Mouse (Mus musculus) megakaryocyte progenitor cell, adult 5-6 weeks (primary cell): ENCODE data around the gene Tbc1d2. TPM values are rescaled to one million over a fixed set of nuclear protein-coding genes. Genes with fewer than 3 reads are reported as not detected.
"Not testable (repeated sequence)": the region's sequence is repeated elsewhere in the genome, so short reads cannot be mapped to it uniquely, and the experiment has no call there.

Source experiments
- ATAC-seq: replicated peaks from 2 replicates; pipeline ENCODE4 v1.8.0; 2016; ENCODE audit warnings: mild to moderate bottlenecking, moderate TSS enrichment, inconsistent platforms; ENCODE audit not compliant: poor library complexity
- total RNA-seq, 2 experiments: library from RNA; stranded (forward) in 1 of 2; stranded (reverse) in 1 of 2; fragments of 157-497, 149-512 nt in 1 of 2; fragments of 200-1000 nt in 1 of 2; gene quantifications; 2 replicates each; pipeline versions ENCODE4 v1.2.3 to v1.2.4; 2015 to 2017

Gene Tbc1d2
- total RNA-seq, 2 experiments from 2014 or later: 6.1 to 8.2 TPM

DNA sequence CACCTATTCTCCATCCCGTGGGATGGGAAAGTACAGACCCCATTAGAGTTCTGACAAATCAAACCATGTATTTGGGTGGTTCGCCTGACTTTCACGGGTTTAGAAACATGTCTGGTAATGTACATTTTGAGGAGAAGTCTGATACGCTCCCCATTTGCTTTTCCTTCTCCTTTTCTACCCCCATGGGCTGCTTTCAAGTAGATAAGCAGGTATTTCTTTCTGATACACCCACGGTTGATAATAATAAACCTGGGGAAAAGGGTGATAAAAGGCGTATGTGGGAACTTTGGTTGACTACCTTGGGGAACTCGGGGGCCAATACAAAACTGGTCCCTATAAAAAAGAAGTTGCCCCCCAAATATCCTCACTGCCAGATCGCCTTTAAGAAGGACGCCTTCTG is 68.0 kb downstream of the Tbc1d2 start:
- ATAC-seq: not testable (repeated sequence)

DNA sequence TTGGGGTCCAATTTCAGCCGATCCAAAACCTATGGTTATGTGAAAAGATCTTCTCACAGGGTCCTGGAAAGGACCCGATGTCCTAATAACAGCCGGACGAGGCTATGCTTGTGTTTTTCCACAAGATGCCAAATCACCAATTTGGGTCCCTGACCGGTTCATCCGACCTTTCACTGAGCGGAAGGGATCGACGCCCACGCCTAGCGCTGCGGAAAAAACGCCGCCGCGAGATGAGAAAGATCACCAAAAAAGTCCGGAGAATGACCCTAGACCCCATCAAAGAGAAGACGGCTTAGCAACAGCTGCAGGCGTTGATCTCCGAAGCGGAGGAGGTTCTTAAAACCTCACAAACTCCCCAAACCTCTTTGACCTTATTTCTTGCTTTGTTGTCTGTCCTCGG is 68.4 kb downstream of the Tbc1d2 start:
- ATAC-seq: not testable (repeated sequence)

DNA sequence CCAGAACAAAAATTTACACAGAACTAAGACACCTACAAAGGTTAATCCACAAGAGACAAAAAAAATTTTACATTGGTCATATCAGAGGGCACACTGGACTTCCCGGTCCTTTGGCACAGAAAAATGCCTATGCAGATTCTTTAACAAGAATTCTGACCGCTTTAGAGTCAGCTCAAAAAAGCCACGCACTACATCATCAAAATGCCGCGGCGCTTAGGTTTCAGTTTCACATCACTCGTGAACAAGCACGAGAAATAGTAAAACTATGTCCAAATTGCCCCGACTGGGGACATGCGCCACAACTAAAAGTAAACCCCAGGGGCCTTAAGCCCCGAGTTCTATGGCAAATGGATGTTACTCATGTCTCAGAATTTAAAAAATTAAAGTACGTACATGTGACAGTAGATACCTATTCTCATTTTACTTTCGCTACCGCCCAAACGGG is 69.2 kb downstream of the Tbc1d2 start:
- not testable (repeated sequence) for ATAC-seq

DNA sequence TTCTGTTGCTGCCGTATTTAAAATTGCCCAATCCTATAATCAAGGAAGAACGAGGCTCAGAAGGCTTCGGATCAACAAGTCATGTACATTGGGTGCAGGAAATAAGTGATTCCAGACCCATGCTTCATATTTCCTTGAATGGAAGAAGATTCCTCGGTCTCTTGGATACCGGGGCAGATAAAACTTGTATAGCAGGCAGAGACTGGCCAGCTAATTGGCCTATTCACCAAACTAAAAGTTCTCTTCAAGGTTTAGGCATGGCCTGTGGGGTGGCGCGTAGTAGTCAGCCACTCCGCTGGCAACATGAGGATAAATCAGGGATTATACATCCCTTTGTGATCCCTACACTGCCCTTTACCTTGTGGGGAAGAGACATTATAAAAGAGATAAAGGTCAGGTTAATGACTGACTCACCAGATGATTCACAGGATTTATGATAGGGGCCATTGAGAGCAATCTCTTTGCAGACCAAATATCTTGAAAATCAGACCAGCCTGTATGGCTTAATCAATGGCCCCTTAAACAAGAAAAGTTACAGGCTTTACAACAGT is 71.1 kb downstream of the Tbc1d2 start:
- ATAC-seq: not testable (repeated sequence)

DNA sequence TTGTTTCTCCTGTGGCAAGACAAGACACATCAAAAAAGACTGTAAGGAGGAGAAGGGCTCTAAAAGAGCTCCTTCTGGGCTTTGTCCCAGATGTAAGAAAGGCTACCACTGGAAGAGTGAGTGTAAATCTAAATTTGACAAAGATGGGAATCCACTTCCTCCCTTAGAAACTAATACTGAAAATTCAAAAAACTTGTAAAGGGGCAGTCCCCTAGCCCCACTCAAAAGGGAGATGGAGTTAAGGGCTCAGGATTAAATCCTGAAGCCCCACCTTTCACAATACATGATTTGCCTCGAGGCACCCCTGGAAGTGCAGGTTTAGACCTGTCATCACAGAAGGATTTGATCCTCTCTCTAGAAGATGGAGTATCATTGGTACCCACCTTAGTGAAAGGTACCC is 71.8 kb downstream of the Tbc1d2 start:
- no peak for ATAC-seq

DNA sequence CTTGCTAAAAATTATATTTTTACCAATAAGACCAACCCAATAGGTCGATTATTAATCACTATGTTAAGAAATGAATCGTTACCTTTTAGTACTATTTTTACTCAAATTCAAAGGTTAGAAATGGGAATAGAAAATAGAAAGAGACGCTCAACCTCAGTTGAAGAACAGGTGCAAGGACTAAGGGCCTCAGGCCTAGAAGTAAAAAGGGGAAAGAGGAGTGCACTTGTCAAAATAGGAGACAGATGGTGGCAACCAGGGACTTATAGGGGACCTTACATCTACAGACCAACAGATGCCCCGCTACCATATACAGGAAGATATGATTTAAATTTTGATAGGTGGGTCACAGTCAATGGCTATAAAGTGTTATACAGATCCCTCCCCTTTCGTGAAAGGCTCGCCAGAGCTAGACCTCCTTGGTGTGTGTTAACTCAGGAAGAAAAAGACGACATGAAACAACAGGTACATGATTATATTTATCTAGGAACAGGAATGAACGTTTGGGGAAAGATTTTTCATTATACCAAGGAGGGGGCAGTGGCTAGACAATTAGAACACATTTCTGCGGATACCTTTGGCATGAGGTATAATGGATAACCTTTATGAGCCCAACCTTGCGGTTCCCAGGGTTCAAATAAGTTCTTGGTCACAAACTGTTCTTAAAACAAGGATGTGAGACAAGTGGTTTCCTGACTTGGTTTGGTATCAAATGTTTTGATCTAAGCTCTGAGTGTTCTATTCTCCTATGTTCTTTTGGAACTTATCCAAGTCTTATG is 74.3 kb downstream of the Tbc1d2 start:
- ATAC-seq: peak; percentile 33; the same call in 1 of the 2 replicates

DNA sequence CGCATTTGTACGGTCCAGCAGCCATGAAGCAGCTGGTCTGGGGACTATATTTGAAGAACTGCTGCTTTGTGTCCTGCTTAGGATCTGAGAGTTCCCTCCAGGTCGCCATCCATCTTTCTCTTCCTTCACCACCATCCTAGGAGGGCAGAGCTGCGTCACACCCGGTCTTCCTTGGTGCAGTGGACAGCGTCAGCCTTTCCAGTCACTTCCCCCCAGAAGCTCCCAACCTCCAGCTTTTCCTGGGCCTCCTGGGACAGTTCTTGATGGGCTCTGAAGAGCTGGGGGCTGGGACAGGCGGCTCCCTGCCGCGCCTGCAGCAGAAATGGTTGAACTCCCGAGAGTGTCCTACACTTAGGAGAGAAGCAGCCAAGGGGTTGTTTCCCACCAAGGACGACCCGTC is 75.2 kb downstream of the Tbc1d2 start:
- ATAC-seq: peak; percentile 44

DNA sequence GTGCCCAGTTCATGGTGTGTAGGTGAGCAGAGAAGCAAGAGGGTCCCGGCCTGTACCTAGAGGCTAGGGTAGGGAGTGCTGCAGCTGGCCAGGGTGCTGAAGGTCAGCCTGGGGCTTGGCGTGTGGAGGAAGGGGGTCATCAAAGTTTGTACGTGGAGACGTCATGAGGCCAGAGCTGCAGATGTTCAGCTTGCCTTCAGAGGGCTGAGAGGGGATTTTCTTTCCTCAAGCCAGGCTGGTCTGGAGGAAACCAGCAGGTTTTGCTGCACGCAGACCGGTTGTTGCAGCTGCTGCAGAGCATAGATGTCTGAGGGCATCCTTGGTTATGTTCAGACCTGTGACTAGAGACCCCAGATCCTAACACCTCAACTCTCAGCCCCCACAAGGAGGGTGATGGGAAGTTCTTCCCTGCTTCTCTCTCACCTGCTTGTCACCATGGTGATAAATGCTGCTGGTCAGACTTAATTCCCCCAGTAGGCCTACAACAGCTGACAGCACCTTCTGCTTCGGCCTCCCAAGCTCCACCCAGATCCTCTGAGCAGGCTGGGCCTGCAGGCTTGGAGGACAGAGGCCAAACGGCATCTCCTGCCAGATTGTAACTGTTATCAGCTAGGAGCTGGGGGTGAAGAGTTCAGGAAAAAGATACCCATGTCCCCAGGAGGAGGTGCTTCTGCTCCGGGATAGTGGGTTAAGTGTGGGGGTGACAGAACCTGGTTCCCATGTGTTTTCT is 75.8 kb downstream of the Tbc1d2 start:
- peak; percentile 47; the same call in 1 of the 2 replicates for ATAC-seq

DNA sequence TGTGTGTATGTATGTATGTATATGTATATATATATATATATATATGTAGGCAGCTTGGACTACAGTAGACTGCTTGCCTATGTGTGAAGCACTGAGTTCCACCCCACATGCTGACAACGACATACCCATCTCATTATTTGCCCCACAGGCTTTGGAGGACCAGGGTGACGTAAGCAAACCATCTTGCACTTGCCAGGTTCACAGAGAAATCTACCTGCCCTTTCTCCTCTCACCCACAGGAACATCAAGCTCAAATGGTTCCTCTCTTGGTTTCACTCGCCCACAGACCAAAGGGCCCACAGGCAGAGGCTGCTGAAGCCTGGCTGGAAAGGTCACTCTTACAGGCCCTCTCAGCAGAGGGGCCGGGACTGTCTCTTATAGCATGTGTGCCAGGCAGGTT is 77.4 kb downstream of the Tbc1d2 start:
- ATAC-seq: no peak

DNA sequence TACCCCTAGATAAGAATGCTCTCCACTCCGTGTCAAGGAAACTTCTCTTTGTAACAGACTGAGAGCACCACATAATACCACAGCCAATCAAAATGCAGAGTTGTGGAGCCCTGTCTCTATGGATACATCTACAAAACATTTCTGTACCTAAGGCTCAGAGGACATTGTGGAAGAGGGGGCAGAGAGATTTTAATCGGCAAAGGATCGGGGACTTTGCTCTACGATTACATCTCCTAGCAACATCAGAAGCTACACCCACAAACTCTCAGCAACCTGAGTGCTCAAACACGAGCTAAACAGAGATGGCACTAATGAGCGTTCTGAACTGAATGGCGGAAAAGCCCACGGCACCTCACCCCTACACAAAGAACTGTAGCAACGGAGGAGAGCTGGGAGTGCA is 78.3 kb downstream of the Tbc1d2 start:
- no peak for ATAC-seq

DNA sequence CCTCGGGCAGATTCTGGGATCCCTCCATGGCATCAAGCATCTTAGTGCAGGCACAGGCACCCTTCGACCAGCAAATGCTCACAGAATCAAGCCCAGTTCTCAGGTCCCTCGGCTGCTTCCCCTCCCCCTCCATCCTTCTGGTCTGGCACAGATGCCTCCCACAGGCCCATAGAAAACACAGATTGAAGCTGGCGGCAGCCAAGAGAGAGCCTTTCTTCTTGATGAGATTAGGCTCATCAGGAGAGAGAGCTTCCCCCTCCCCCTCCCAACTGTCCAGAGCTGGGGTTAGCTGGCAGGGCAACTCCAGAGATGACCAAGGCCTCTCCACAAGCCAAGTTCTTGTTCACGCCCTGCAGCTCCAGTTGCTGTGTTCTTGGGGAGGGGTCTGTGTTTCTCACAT is 80.3 kb downstream of the Tbc1d2 start:
- no peak for ATAC-seq

DNA sequence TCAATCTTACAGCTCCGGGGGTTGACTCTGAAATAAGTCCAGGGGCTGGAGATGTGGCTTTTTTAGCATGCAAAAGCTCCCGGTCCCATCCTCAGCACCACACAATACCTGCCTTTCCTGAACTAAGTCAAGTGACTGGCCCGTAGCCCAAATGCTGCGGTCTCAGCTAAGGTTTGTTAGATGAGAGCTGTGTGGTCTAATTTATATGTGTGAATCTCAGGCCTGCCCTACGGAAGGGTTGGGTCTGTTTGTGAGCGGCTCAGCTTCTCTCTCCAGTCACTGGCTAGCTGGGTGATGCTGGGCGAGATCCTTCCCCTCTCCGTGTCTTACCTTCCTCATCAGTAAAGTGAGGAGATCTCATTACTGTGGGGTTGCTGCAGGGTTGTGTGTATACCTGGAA is 81.8 kb downstream of the Tbc1d2 start:
- ATAC-seq: no peak

DNA sequence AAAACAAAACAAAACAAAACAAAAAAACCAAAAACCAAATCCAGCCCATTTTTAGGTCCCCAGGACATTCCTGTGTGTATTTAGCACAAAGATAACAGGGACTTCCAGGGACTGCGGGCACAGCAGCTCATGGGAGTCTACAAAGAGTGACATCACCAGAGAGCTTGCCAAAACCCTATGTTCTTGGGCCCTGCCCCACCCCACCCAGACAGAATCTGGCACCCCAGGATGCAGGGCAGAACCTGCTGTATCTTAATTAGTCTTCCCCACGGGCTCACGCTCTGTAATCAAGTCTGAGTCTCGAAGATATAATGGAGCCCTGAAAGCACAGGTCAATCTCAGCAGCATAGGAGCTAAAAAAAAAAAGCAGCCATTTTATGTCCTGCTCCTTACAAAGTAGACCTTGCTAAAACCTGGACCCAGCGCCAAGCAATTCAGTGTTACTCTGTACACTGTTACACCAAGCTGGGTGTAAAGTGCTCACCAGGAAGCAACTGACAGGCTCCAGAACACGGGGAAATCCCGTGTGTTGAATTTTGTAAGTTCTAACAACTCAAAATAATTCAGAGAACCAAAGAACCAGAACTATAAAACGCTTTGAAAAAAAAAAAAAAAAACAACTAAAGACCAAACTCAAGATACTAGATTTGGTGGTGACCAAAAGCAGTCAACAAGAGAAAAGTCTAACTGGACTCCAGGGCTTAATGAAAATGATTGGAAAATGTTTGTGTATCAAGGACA is 82.9 kb downstream of the Tbc1d2 start:
- peak; percentile 29 for ATAC-seq

DNA sequence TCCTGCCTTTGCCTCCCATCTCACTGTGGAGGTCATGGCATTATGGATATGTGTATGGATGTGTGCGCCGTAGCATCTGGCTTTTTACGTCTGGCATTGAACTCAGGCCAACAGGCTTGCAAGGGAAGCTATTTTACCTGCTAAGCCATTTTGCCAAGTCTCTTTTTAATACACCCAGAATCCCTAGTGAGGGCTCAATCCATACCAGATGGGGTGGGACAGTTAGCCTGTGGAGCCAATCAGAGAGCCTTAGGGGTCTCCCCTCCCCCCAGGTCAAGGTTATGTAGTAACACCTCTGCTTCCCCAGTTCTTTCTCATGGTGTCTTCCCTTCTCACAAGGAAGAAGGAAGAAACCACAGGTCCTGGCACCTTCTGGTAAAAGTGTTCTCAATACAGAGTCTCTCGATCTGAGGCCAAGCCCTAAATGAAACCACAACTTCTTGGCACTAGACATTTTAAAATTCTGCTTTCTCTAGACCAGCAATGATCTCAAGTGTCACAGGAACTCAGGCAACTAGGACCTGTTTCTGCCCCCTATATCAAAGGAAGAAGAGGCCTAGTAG is 84.5 kb downstream of the Tbc1d2 start:
- ATAC-seq: peak; percentile 13; the same call in 1 of the 2 replicates

DNA sequence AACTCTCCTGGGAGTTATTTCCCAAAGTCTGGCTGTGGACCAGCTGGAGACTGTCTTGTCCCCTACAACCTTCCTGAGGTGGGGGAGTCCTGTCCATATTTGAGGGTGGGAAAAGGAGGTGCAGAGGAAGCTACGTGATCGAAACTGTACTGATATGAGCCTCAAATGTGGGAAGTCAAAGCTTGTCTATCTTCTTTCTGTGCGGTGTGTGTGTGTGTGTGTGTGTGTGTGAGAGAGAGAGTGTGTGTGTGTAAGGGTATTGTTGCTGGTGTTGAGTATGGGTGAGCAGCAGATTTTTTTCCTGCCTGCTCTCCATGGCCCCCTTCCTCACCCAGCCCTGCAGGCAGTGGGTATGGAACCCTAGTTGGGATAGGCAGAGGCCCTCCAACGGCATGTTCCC is 85.8 kb downstream of the Tbc1d2 start:
- peak; percentile 12 for ATAC-seq

DNA sequence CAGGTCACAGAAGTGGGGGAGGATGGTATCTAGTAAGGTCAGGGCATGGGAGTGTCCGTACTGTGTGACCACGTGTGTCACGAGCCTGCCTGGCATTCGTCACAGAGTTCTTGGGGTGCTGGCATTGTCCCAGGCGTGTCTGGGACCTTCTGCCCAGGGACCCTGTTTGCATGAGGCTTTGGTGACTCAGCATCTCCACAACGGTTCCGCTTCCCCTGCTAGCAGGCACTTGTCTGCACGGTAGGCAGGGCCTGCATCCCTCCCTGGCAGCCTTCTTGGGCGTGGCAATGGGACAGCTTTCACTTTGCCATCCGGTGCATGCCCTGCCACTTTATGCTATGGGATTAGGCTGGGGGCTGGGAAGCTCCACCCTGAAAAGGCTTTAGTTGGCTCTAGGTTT is 86.2 kb downstream of the Tbc1d2 start:
- ATAC-seq: peak; percentile 91

DNA sequence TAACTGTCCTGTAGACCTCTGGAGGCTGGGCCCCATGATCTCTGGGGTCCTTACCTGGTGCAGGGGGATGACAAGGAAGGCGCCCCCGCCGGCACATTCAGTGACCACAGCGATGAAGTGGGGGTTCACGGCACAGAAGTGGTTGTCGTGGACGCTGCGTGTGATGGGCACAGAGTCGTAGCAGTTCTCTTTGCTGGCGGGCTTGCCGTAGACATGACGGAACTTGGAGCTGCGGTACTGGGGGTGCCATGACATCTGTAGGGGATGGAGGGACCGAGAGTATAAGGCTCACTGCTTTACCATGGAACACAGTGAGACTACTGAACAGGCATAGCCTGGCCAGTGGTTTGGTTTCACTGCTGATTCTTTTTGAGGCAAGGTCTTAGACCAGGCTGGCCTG is 87.2 kb downstream of the Tbc1d2 start:
- ATAC-seq: no peak

DNA sequence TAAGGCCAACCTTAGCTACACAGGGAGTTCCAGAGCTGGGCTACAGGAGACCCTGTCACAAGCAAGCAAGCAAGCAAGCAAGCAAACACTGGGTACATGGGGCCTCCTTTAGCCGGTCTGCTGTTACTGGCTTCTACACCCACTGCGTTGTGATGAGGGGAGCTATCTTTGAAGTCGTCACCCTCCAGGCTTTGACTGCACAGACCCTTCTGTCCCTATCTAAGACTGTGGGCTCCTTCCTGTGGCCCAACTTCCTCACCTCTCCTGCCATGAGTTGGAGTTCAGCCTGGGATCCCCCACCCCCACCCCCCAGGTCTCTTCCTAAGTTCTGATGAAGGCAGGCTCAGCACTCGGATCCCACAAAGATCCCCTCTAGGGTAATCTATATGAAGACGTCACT is 88.0 kb downstream of the Tbc1d2 start:
- ATAC-seq: no peak

DNA sequence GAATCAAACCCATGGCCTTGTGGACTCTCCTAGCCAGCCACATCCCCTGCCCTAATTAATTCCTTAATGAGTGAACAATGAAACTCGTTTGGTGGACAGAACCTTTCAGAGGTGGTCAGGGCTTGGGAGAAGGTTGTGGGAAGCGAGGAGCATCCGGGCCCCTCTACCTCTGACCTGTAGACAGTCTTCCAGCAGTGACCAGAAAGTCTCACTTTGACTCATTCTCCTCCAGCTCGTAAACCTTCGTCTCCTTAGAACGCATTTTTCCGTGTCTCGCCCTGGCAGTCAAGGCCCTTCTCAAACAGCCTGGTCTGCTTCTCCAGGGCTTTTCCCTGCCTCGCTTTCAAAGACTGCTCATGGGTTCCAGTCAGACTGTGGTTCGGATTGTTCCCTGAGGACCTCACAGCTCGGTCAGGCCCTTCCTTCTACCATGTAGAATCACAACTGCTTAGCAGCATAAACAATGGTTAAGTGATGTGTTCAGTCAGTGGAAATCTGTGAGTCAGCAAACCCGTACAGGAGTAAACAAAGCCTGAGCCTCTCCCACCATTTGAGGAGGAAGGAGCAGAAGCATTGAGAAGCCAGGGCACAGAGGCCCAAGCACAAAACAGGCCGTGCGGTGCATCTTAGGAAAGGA is 89.8 kb downstream of the Tbc1d2 start:
- ATAC-seq: no peak
